8 mouse cellular contexts compared by ENCODE assay signal in the genomic region with DNA sequence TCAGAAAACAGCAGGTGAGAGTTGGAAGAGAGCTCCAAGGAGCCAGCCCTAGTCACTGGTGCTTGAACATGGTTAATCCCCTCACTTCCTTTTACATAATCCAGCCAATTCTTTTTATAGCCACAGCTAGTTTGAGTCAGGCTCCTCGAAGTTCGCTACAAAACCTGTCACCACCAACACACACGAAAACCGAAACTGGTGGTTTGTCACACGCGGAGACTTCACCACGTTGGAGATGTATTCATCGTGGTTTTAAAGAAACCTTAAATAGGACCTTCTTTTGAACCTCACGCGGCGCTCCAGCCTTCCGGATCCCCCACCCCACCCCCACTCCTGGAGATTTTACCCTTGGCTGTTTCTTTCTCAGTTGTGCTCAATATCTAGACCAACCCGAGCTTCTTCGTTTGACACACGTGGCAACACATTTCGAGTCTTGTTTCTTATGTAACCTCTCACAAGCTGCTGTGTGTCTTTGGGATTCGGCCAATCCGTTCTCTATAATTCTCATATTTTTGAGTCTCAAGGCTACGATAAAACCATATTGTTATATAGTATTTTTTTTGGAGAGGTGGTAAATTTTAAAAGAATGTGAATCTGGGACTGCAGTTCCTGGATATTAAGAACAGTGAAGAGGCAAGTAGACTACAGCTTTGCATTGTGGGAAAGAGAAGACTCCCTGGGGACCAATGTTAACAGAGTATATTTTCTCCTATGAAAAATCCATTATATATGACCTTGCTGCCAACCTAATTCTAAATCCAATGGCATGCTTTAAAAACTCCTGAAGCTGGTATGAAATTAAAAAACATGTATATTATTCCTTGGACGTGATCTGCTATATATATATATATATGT. TPM values are rescaled to one million over a fixed set of nuclear protein-coding genes. Genes with fewer than 3 reads are reported as not detected.
DNase-seq lines count a peak whose midpoint lies in the region; ATAC-seq and TF ChIP-seq lines count a peak whose summit lies in the region.

No protein-coding gene starts in this region.

- no peak for DNase-seq in lung, postnatal 10 days
- DNase-seq in heart, embryonic 10.5 days (ENCODE audit: low spot score), result no peak
- no peak for DNase-seq in liver, embryonic 14.5 days (ENCODE audit: low read depth in 3 of 3, low spot score in 3 of 3)
- DNase-seq in right cerebral cortex, adult 2 months (ENCODE audit: low spot score in 2 of 2), result peak; percentile 66 to 81
- DNase-seq in urinary bladder, adult 18-20 months (ENCODE audit: low spot score in 2 of 2), result no peak

- H3K27me3 ChIP-seq in lung, embryonic 16.5 days (ENCODE audit: control insufficient read depth, insufficient read depth, low read depth, low read length), result no peaks in the 10 kb centered on the region
- H3K27me3 ChIP-seq in embryonic facial prominence, embryonic 12.5 days, result no peaks in the 10 kb centered on the region
- no peaks in the 10 kb centered on the region for H3K27me3 ChIP-seq in heart, embryonic 10.5 days (ENCODE audit: insufficient read depth, poor library complexity, severe bottlenecking)
- H3K27me3 ChIP-seq in kidney, embryonic 15.5 days, result no peaks in the 10 kb centered on the region
- no peaks in the 10 kb centered on the region for H3K27me3 ChIP-seq in liver, embryonic 14.5 days (ENCODE audit: control insufficient read depth, insufficient read depth, low read length)

- no peak overlapping the region for H3K27ac ChIP-seq in lung, embryonic 16.5 days (ENCODE audit: low read length)
- no peak overlapping the region for H3K27ac ChIP-seq in embryonic facial prominence, embryonic 12.5 days
- H3K27ac ChIP-seq in heart, embryonic 10.5 days, result peak overlapping the region; percentile 45; the same call in 1 of the 2 replicates
- no peak overlapping the region for H3K27ac ChIP-seq in kidney, embryonic 15.5 days
- no peak overlapping the region for H3K27ac ChIP-seq in liver, embryonic 14.5 days

- no peak for ATAC-seq in lung, embryonic 16.5 days (ENCODE audit: low read depth)
- ATAC-seq in embryonic facial prominence, embryonic 12.5 days (ENCODE audit: insufficient number of reproducible peaks, insufficient read depth, low FRiP score, low TSS enrichment), result no peak
- ATAC-seq in kidney, embryonic 15.5 days (replicated peaks; ENCODE audit: low FRiP score), result no peak
- no peak for ATAC-seq in liver, embryonic 14.5 days (ENCODE audit: insufficient read depth)

- peak overlapping the region; percentile 47 for H3K9ac ChIP-seq in lung, embryonic 16.5 days (ENCODE audit: low read length)
- H3K9ac ChIP-seq in embryonic facial prominence, embryonic 12.5 days, result no peak overlapping the region
- no peak overlapping the region for H3K9ac ChIP-seq in kidney, embryonic 15.5 days
- H3K9ac ChIP-seq in liver, embryonic 14.5 days (replicated peaks), result no peak overlapping the region

- TF ChIP-seq CTCF in liver, embryonic 14.5 days (IDR thresholded peaks at IDR 0.05; ENCODE audit: low read depth), result no peak

- H3K36me3 ChIP-seq in lung, embryonic 16.5 days (ENCODE audit: control insufficient read depth, insufficient read depth, low read length), result no peaks in the 10 kb centered on the region
- H3K36me3 ChIP-seq in embryonic facial prominence, embryonic 12.5 days, result no peaks in the 10 kb centered on the region
- H3K36me3 ChIP-seq in heart, embryonic 10.5 days, result no peaks in the 10 kb centered on the region
- H3K36me3 ChIP-seq in kidney, embryonic 15.5 days, result no peaks in the 10 kb centered on the region
- H3K36me3 ChIP-seq in liver, embryonic 14.5 days (replicated peaks; ENCODE audit: control insufficient read depth, insufficient read depth, low read depth), result no peaks in the 10 kb centered on the region

- TF ChIP-seq EP300 in liver, embryonic 14.5 days (IDR thresholded peaks at IDR 0.05; ENCODE audit: low read depth), result no peak

- H3K4me1 ChIP-seq in lung, embryonic 16.5 days (replicated peaks; ENCODE audit: control insufficient read depth, insufficient read depth, low read length), result no peaks in the 10 kb centered on the region
- H3K4me1 ChIP-seq in embryonic facial prominence, embryonic 12.5 days, result peaks cover 3% of the 10 kb centered on the region; the same call in 1 of the 2 replicates
- H3K4me1 ChIP-seq in heart, embryonic 10.5 days, result peaks cover 8% of the 10 kb centered on the region; the same call in 1 of the 2 replicates
- H3K4me1 ChIP-seq in kidney, embryonic 15.5 days, result no peaks in the 10 kb centered on the region
- no peaks in the 10 kb centered on the region; a peak in 2 of 4 replicates for H3K4me1 ChIP-seq in liver, embryonic 14.5 days (replicated peaks; ENCODE audit: control insufficient read depth in 2 of 2, insufficient read depth in 2 of 2, low read length in 1 of 2)

- H3K4me3 ChIP-seq in lung, embryonic 16.5 days (ENCODE audit: low read length), result peak overlapping the region; percentile 40
- H3K4me3 ChIP-seq in embryonic facial prominence, embryonic 12.5 days, result no peak overlapping the region
- peak overlapping the region; percentile 47 for H3K4me3 ChIP-seq in heart, embryonic 10.5 days
- peak overlapping the region; percentile 15 for H3K4me3 ChIP-seq in kidney, embryonic 15.5 days (replicated peaks)
- peak overlapping the region; percentile 20 to 47; a peak in 3 of 4 replicates for H3K4me3 ChIP-seq in liver, embryonic 14.5 days (ENCODE audit: insufficient read depth in 1 of 2, low read depth in 2 of 2, low read length in 2 of 2)

- peak overlapping the region; percentile 53 for H3K4me2 ChIP-seq in lung, embryonic 16.5 days (ENCODE audit: low read depth, low read length)
- peak overlapping the region; percentile 36 for H3K4me2 ChIP-seq in embryonic facial prominence, embryonic 12.5 days (replicated peaks)
- peak overlapping the region; percentile 47 for H3K4me2 ChIP-seq in kidney, embryonic 15.5 days
- peak overlapping the region; percentile 23 for H3K4me2 ChIP-seq in liver, embryonic 14.5 days (ENCODE audit: low read depth)

- H3K9me3 ChIP-seq in lung, embryonic 16.5 days (ENCODE audit: control insufficient read depth, low read length), result no peaks in the 10 kb centered on the region
- H3K9me3 ChIP-seq in embryonic facial prominence, embryonic 12.5 days, result no peaks in the 10 kb centered on the region
- H3K9me3 ChIP-seq in heart, embryonic 10.5 days, result no peaks in the 10 kb centered on the region
- H3K9me3 ChIP-seq in kidney, embryonic 15.5 days (replicated peaks), result no peaks in the 10 kb centered on the region
- H3K9me3 ChIP-seq in liver, embryonic 14.5 days (ENCODE audit: control insufficient read depth, low read length), result no peaks in the 10 kb centered on the region

- WGBS in lung, embryonic 16.5 days, result 32% methylated on average over 20 of the region's 20 CpGs
- WGBS in embryonic facial prominence, embryonic 12.5 days, result 36% methylated on average over 20 of the region's 20 CpGs
- WGBS in heart, embryonic 10.5 days, result 36% methylated on average over 20 of the region's 20 CpGs
- WGBS in kidney, embryonic 15.5 days, result 45% methylated on average over 20 of the region's 20 CpGs
- WGBS in liver, embryonic 14.5 days (ENCODE audit: insufficient replicate concordance), result 17% methylated on average over 20 of the region's 20 CpGs

RNA-seq across cellular contexts. Expression of a gene that starts 21.8 kb away (rescaled TPM):
- polyA plus RNA-seq in lung, embryonic 16.5 days (2015; fragmentation: Nextera tagmentation; extraction: Ambion mirVana), result 22.4 and 22.6 TPM in 2 replicates
- polyA plus RNA-seq in embryonic facial prominence, embryonic 12.5 days (2016; fragmentation: Nextera tagmentation; extraction: Ambion mirVana), result 35.2 and 38.4 TPM in 2 replicates
- polyA plus RNA-seq in heart, embryonic 10.5 days (2016; fragmentation: Nextera tagmentation; extraction: Ambion mirVana), result 20.9 and 21.7 TPM in 2 replicates
- polyA plus RNA-seq in kidney, embryonic 15.5 days (2015; fragmentation: Nextera tagmentation; extraction: Ambion mirVana), result 24.7 and 24.9 TPM in 2 replicates
- 4.5 and 5.9 TPM in 2 replicates for polyA plus RNA-seq in liver, embryonic 14.5 days (2012; rRNA removed)
- 4.0 and 4.6 TPM in 2 replicates for polyA plus RNA-seq in liver, embryonic 14.5 days (2014; fragmentation: Nextera tagmentation; extraction: Ambion mirVana)

Comparison
In these comparisons a context has a peak if more than half of its experiments do, and no peak if none do; other contexts are left out.
1. DNase-seq: peak in right cerebral cortex, adult 2 months (2 of 2); none in lung, postnatal 10 days (single experiment), heart, embryonic 10.5 days (single experiment), liver, embryonic 14.5 days (0 of 3) and urinary bladder, adult 18-20 months (0 of 2).
2. Peak in every context shown above with its lines, with median percentiles within 50 percentile points of each other: H3K4me2 ChIP-seq.